Mouse (Mus musculus) erythroblast, adult 5-6 weeks (primary cell): ENCODE results near the gene Pde4a. TPM values are rescaled to one million over a fixed set of nuclear protein-coding genes. Genes with fewer than 3 reads are reported as not detected.
A peak's percentile ranks its signal among the peaks of the same experiment; 100 is the strongest.
"Not testable (repeated sequence)": the region's sequence is repeated elsewhere in the genome, so short reads cannot be mapped to it uniquely, and the experiment has no call there.

ENCODE experiments used
- ATAC-seq: replicated peaks from 2 replicates; pipeline ENCODE4 v1.8.0; 2016; ENCODE audit warnings: moderate number of reproducible peaks, mild to moderate bottlenecking, moderate TSS enrichment, inconsistent platforms; ENCODE audit not compliant: poor library complexity, low FRiP score, severe bottlenecking
- total RNA-seq, 2 experiments: library from RNA; stranded (forward) in 1 of 2; stranded (reverse) in 1 of 2; fragments of 150-400 nt in 1 of 2; fragments of 200-764, 138-1000 nt in 1 of 2; gene quantifications; 2 replicates each; pipeline versions ENCODE4 v1.2.3 to v1.2.4; 2015 to 2017; ENCODE audit warnings: low replicate concordance in 2 of 2

The Pde4a gene
- total RNA-seq, 2 experiments from 2014 or later = 0.77 to 2.7 TPM

GRCm38 (mm10) chr9:21210821-21211220, 45.3 kb downstream of the Pde4a start:
- ATAC-seq = no peak

- no peak for ATAC-seq
These were observed 46.1 kb downstream of the Pde4a start for GRCm38 (mm10) chr9:21211624-21212023.

GRCm38 (mm10) chr9:21213617-21214190, 48.2 kb downstream of the Pde4a start:
- peak; percentile 51; the same call in 1 of the 2 replicates for ATAC-seq

DNA sequence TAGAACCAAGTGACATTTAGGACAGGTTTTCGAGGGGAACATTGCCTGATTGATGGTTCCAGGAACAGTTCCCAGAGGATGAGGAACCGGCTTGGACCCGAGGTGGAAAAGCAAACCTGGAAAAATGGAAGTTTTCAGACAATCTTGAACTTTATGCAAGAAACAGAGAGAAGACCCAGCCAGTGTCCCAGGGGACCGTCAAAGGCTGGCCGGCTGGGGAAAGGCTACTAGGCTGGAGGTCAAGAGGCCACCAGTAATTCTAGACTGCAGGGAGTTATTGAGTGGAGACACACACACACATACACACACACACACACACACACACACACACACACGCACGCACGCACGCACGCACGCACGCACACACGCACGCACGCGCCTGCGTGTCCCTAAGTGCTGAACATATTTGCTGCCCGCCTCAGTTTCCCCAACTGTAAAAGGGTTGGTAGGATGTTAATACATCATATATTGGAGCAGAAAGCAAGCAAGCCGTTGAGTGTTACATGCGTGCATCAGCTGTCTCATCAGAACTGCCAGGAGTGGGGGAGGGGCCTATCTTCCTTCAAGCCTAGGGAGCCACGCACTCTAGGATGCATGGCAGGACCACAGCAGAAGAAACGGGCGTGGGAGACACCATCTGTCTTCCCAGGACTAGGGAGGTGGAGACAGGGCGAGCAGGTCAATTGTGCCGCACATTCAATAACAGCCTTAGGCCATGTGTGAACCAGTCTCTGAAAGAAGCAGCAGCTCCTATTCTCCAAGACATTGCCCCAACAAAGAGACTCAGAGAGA, 50.7 kb downstream of the Pde4a start:
- no peak for ATAC-seq

- no peak for ATAC-seq
These were observed 54.3 kb downstream of the Pde4a start for GRCm38 (mm10) chr9:21219820-21220219.

DNA sequence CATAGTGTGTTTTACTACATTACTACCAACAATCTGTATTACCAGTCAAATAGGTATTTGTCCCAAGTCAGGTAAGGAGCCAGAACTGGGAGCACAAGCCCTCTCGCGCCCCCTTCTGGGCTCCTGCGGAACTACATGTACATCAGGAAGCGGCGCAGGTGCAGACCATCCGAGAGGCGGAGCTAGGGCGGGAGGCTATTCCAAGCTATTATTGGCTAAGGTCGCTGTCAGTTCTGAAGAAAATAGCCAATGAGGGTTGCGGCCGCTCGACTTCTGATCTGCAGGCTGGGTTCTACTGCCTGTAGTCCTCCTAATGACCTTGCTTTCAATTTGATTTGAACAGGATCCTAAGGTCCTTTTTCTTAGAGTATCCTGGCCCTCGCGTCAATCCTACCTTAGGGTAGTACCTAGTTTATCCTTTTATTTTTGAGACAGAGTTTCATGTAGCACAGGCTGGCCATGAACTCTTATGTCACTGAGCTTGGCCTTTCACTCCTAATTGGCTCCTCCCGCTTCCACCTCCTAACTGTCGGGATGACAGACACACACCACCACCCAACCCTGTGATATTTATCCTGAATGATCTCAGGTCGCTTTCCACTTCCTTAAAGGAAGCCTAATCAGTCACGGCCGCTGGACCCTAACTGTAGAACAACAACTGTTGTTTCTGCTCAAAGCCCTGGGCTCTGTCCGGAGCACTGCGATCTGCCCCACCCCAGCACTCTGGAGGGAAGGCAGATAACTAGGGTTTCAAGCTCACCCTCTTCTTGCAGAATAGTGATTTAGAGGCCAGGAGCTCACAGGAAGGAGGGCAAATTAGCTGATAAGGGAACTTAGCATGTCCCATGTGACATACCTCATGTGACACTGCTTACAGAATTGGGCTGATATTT, 55.2 kb downstream of the Pde4a start:
- ATAC-seq = peak; percentile 94

DNA sequence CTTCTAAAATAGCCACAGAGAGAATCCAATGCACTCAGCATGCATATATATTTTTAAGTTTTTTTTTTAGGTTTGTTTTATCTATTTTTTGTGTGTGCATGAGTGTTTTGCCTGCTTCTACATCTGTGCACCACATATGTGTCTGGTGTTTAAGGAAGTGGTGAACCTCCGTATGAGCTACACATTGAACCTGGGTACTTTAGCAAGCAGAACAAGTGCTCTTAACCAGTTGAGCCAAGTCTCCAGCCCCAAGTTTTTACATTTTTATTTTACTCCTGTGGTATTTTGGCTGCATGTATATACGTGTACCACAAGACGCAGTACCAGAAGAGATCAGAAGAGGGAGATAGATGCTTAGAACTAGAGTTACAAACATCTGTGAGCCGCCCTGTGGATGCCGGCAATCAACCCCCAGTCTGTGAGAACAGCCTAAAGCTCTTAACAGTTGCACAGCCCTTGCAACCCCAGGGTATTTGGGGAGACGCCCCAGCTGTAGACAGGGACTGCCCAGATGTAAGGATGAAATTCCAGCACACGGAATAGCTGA, 55.9 kb downstream of the Pde4a start:
- peak; percentile 70 for ATAC-seq

GRCm38 (mm10) chr9:21223490-21223889, 58.0 kb downstream of the Pde4a start:
- not testable (repeated sequence) for ATAC-seq

GRCm38 (mm10) chr9:21223906-21224305, 58.4 kb downstream of the Pde4a start:
- ATAC-seq = no peak

GRCm38 (mm10) chr9:21224576-21225414, 59.3 kb downstream of the Pde4a start:
- no peak for ATAC-seq

DNA sequence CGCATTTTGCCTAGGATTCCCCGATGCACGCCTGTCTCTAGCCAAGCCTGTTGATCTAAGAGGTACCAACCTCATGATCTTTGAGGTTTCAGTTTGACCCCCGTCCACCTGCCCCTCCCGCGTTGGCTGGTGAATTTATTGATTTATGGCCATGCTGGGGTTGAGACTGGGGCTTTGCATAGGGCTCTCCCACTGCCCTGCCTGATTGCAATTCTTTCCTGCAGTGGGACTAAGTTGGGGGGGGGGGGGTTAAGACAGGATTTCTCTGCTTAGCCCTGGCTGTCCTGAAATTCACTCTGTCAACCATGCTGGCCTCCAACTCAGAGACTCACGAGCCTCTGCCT, 59.9 kb downstream of the Pde4a start:
- no peak for ATAC-seq

- ATAC-seq = no peak
These were observed 61.8 kb downstream of the Pde4a start for GRCm38 (mm10) chr9:21227342-21227741.

DNA sequence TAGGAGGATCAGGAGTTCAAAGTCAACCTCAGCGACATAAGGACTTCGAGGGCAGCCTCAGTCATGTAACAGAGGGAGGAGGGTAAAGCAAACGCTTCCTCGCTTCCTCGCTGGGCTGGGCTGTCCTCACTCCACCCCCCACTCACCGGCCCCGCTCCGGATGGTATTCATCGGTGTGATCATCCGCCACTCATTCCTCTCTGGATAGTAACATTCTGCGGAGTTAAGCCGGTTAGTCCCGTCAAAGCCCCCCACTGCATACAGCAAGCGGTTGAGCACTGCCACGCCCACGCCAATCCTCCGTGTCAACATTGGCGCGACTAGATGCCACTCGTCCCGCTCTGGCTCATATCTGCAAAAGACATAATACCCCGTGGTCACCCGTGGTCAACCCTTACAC, 66.0 kb downstream of the Pde4a start:
- no peak for ATAC-seq

- ATAC-seq = no peak
These were observed 67.4 kb downstream of the Pde4a start for GRCm38 (mm10) chr9:21232867-21233266.

DNA sequence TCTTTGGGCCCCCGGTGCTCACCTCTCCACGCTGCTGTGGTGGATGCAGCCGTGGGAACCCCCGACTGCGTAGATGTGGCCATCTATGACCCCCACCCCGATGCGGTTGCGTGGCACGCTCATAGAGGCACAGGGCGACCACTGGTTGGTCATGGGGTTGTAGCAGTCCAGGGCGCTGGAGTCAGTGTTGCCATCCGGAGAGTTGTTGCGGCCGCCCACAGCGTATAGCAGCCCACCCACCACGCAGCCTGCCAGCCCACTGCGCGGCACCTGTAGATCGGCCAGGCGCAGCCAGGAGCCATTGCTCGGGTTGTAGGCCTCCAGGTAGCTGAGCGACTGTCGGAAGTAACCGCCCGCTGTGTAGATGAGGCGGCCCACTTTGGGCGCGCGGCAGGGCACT, 67.9 kb downstream of the Pde4a start:
- no peak for ATAC-seq

DNA sequence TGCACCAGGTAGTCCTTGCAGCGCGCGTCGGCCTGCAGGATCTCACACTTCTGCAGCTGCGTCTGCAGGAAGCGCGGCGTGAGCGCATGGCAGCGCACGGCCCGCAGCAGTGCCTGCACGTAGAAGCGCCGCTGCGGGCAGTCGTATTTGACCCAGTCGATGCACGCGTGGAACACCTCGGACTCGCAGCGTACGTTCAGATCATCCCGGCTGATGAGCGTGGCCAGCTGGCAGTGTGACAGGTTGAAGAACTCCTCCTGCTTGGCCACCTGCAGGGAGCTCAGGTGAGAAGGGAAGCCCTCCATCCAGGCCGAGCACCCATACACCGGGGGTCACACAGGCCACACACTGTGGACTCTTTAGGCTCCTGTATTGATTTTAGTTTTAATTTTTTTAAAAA, 68.3 kb downstream of the Pde4a start:
- no peak for ATAC-seq

- ATAC-seq = no peak
These were observed 69.8 kb downstream of the Pde4a start for GRCm38 (mm10) chr9:21235341-21235740.

DNA sequence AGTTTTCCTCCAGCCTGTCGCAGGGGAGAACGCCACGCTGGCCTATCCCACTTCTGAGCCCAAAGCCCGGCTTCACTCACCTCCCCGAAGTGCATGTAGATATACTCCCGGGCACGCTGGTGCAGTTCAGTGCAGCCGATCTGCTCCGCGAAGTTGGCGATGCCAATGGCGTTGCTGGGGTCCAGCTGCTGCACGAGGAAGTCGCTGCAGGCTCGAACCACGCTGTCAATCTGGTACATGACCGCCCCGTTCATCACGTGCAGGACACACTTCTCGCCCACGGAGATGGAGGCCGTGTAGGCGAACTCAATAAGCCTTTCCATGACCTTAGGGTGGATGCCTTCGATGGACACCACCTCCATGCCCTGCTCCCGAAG, 71.5 kb downstream of the Pde4a start:
- ATAC-seq = no peak

DNA sequence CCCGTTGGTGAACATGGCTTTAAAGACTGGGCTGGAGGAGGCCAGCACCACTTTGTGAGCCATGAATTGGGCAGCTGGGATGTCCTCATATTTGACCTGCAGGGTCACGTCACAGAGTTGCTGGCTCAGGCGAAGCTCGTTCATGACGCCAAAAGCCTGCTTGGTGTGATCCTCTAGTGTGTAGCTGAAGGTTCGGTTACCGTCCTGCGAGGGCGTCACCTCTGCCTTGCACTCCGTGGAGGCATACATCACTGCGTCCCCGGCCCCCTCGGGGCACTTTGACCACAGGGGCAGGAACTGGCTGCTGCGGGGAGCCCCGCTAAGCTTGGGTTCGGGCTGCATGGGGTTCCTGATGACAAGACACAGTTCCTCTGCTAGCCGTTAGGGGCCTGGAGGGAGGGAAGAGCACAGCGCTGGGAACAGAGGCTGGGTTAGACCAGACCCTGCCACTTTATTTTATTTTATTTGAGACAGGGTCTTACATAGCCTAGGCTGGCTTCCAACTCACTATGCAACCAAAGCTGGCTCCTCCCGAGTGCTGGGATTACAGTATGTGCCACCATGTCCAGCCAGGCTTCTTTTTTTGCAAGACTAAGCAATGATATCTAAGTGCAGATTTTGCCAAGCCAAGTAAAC, 72.0 kb downstream of the Pde4a start:
- ATAC-seq = peak; percentile 59
